ENCODE assay signal across 11 mouse cellular contexts in genomic region chr9:105984931-105985519, GRCm38 (mm10). TPM values are rescaled to one million over a fixed set of nuclear protein-coding genes. Genes with fewer than 3 reads are reported as not detected.
DNase-seq lines count a peak whose midpoint lies in the region; ATAC-seq lines count a peak whose summit lies in the region.
"Had no signal": no experiment of that assay in that cellular context is flagged by ENCODE, and none has a peak within 500 bp of the region (broad histone marks: within the 10 kb centered on the region; RNA-seq: fewer than 3 reads in every experiment).

No protein-coding gene starts in this region.

- intact Hi-C loops in heart, postnatal 36 days (cut with DNase I): loop anchor here (5.0 kb wide), 1 partner anchor 128 kb away; no protein-coding TSS in a partner anchor
- intact Hi-C loops in heart, postnatal 25 days (cut with DNase I): loop anchor here (5.0 kb wide), 1 partner anchor 293 kb away; no protein-coding TSS in a partner anchor

- peak; percentile 63 for ATAC-seq in hindbrain, embryonic 11.5 days (ENCODE audit: low FRiP score)
- peak; percentile 62; the same call in 1 of the 2 replicates for ATAC-seq in midbrain, embryonic 14.5 days (ENCODE audit: low FRiP score, low TSS enrichment)
- no peak for ATAC-seq in CD4-positive, CD25-positive, alpha-beta regulatory T cell, adult 4 months

- WGBS in hindbrain, embryonic 11.5 days: 29% methylated on average over 10 of the region's 10 CpGs
- 11% methylated on average over 10 of the region's 10 CpGs for WGBS in midbrain, embryonic 14.5 days

- no peak overlapping the region for H3K4me3 ChIP-seq in hindbrain, embryonic 11.5 days (ENCODE audit: low read depth, low read length)
- no peak overlapping the region for H3K4me3 ChIP-seq in midbrain, embryonic 14.5 days (replicated peaks; ENCODE audit: low read depth, low read length)

- H3K9me3 ChIP-seq in hindbrain, embryonic 11.5 days (ENCODE audit: control insufficient read depth, low read length): no peaks in the 10 kb centered on the region
- H3K9me3 ChIP-seq in midbrain, embryonic 14.5 days (ENCODE audit: control insufficient read depth, low read length): no peaks in the 10 kb centered on the region

- no peaks in the 10 kb centered on the region for H3K27me3 ChIP-seq in hindbrain, embryonic 11.5 days (ENCODE audit: control insufficient read depth, insufficient read depth, low read length)
- no peaks in the 10 kb centered on the region for H3K27me3 ChIP-seq in midbrain, embryonic 14.5 days (ENCODE audit: control insufficient read depth, insufficient read depth, low read length)

- no peak overlapping the region for H3K9ac ChIP-seq in hindbrain, embryonic 11.5 days (ENCODE audit: low read depth, low read length)
- peak overlapping the region; percentile 28; the same call in 1 of the 2 replicates for H3K9ac ChIP-seq in midbrain, embryonic 14.5 days (replicated peaks; ENCODE audit: low read length)

- no peak overlapping the region for H3K4me2 ChIP-seq in hindbrain, embryonic 11.5 days (replicated peaks; ENCODE audit: low read depth, low read length)
- H3K4me2 ChIP-seq in midbrain, embryonic 14.5 days (ENCODE audit: low read length): peak overlapping the region; percentile 45

- peak; percentile 34 for DNase-seq in Muller cell, postnatal 12 days (ENCODE audit: inconsistent ontology term)
- DNase-seq in embryo, embryonic 11 days: peak; percentile 39
- DNase-seq in hindbrain, embryonic 11.5 days (ENCODE audit: low spot score): peak; percentile 34
- peak; percentile 71 for DNase-seq in midbrain, embryonic 14.5 days
- DNase-seq in heart, postnatal 36 days: no peak
- DNase-seq in B cell, adult 2 months: no peak
- DNase-seq in heart, postnatal 25 days (ENCODE audit: low spot score): no peak
- DNase-seq: kidney, postnatal 25 days; liver had no signal

- H3K36me3 ChIP-seq in hindbrain, embryonic 11.5 days (ENCODE audit: control insufficient read depth, insufficient read depth, low read length): no peaks in the 10 kb centered on the region
- H3K36me3 ChIP-seq in midbrain, embryonic 14.5 days (ENCODE audit: control insufficient read depth, insufficient read depth, low read length): no peaks in the 10 kb centered on the region

- H3K27ac ChIP-seq in hindbrain, embryonic 11.5 days (ENCODE audit: low read depth, low read length): no peak overlapping the region
- peak overlapping the region; percentile 75 for H3K27ac ChIP-seq in midbrain, embryonic 14.5 days (replicated peaks; ENCODE audit: low read depth, low read length)

- no peaks in the 10 kb centered on the region for H3K4me1 ChIP-seq in hindbrain, embryonic 11.5 days (replicated peaks; ENCODE audit: control insufficient read depth, insufficient read depth, low read length)
- H3K4me1 ChIP-seq in midbrain, embryonic 14.5 days (ENCODE audit: control insufficient read depth, insufficient read depth, low read length): peaks cover 9% of the 10 kb centered on the region; the same call in 1 of the 2 replicates

RNA-seq across cellular contexts. Expression of gene Col6a5, which starts 24.6 kb away (rescaled TPM):
- polyA plus RNA-seq in hindbrain, embryonic 11.5 days (2014; fragmentation: Nextera tagmentation; extraction: Ambion mirVana): not detected in 2 replicates
- polyA plus RNA-seq in midbrain, embryonic 14.5 days (2014; fragmentation: Nextera tagmentation; extraction: Ambion mirVana): 0.11 and 0.18 TPM in 2 replicates
- total RNA-seq in heart, postnatal 36 days (2021): under 1 TPM; 0.22 to 0.46 TPM
- total RNA-seq in heart, postnatal 25 days (2021): under 1 TPM; 0.16 to 0.28 TPM
- polyA plus RNA-seq in CD4-positive, CD25-positive, alpha-beta regulatory T cell, adult 4 months (2017; shearing (Covaris generic)): under 1 TPM in 1 of 2 experiments, not detected in 1; 0.04 TPM
- total RNA-seq: hematopoietic stem cell, adult 5-6 weeks had no signal

Comparison
In these comparisons a context has a peak if more than half of its experiments do, and no peak if none do; other contexts are left out.
1. DNase-seq: peak in Muller cell, postnatal 12 days (single experiment), embryo, embryonic 11 days (single experiment), hindbrain, embryonic 11.5 days (single experiment) and midbrain, embryonic 14.5 days (single experiment); none in heart, postnatal 36 days (0 of 2), B cell, adult 2 months (0 of 2) and heart, postnatal 25 days (single experiment).